Mouse (Mus musculus): ENCODE data around the gene Fam43a. TPM values are rescaled to one million over a fixed set of nuclear protein-coding genes. Genes with fewer than 3 reads are reported as not detected.
A peak's percentile ranks its signal among the peaks of the same experiment; 100 is the strongest.

Gene Fam43a
- 5.1 and 10.1 TPM in 2 replicates for polyA plus RNA-seq (2012; ENCODE audit: insufficient read depth, insufficient read length, missing spikeins)

DNA sequence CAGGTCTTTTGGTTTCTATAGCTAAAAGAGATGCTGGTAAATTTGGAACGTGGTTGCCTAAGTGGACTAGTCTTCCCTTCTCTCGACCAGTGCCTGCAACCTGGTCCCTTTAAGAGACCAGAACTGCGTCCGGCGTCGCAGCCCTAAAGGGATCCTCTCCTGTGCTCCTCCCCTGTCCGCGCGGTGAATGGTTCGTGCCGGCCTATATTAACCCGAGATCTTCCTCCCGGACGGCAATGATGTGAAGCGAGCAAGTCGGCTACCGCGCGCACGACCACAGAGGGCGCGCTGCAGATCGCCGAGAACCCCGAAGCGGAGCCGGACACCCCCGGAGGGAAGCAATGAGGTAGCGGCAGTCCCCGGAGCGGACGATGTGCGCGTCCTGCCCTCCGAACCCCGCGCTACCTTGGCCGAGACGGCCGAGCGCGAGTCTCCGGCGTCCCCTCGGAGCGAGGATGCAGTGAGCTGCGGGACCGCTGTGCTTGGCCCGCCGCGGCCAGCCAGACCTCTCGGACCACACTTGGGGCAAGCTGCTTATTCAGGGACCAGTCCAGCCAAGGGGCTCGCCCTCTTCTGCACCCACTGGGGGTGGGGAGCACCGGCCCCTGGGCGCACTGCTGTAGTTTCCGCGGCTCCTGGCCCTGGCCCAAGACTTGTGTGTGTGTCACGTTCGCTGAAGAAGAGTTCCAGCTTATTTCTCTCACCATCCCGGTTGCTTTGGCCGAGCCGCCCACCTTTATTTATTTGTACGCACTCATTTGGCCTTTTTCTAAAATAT, at the start of gene Fam43a:
Fam43a (plus strand) TSS at position 233 of the 778 bp plus-strand sequence.
- peak within 1 kb of the TSS; percentile 74 for H3K4me3 ChIP-seq (ENCODE audit: insufficient read depth, low read depth, low read length)
- H3K4me1 ChIP-seq (ENCODE audit: control insufficient read depth, insufficient read depth, insufficient read length, low read length), result peaks cover 7% of the 10 kb centered on the region; the same call in 1 of the 2 replicates
- H3K27ac ChIP-seq (replicated peaks; ENCODE audit: low read depth, low read length), result peak within 1 kb of the TSS; percentile 82

DNA sequence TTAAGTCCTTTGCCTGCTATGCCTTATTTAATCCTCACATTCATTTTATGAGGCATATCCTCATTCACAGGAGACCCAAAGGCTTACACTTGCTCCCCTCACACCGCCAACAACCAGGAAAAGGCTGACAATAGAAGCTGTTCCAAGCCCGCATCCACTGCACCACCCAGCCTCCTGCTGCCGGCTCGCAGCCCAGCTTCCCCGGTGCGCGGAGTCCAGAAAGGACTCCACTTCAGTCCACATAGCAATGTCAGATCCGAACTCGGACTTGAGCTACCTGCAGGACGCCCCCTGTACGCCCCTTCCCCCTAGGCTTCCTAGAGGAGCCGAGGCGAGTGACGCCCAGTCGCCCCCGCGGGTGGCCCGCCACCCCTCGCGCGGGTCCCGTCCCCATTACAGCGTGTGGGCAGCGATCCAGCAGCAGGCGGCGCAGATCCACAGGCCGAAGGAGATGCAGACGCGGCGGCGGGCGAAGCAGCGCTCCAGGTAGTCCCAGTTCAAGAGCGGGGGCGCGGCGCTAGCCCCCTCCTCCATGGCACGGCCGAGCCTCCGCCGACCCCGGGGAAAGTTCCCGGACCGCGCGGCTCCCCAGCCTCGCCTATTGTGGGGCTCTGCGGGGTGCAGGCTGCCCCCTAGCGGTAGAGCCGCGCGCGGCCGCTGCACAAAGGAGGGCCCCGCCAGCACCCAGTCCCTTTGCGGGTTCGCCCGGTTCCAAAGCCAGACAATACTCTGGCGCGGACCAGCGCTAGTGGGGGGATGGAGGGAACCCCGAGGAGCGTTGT, 49.4 kb upstream of the Fam43a start:
- Histone ChIP-seq H3K4me3 (ENCODE audit: insufficient read depth, low read depth, low read length) (peak overlapping the region; percentile 85), H3K27ac (replicated peaks; ENCODE audit: low read depth, low read length) (peak overlapping the region; percentile 64), H3K4me1 (ENCODE audit: control insufficient read depth, insufficient read depth, insufficient read length, low read length) (peaks cover 8% of the 10 kb centered on the region; the same call in 1 of the 2 replicates)

DNA sequence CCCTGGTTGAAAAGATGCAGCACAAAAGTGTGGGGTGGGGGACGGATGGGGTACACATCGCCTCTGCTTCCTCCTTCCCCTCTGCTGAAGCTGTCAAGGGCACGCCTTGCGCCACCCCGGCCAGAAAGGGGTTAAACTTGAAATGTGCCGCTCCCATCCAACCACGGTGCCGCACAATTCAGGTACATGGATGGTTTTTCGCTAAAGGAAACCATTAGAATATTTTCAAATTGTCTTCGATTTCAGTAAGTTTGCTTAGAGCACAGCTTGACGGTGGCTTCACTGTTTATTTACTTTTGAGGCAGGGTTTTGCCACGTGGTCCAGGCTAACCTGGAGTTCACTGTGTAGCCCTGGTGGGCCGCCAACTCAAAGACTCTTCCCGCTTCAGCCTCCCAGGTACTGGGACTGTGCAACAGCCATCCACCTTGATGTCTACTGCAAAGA, 48.8 kb upstream of the Fam43a start, which contains the start of gene Tmem44:
Tmem44 (minus strand) TSS at position 95 of the 445 bp plus-strand sequence.
- peak within 1 kb of the TSS; percentile 85 for H3K4me3 ChIP-seq (ENCODE audit: insufficient read depth, low read depth, low read length)
- H3K27ac ChIP-seq (replicated peaks; ENCODE audit: low read depth, low read length), result peak within 1 kb of the TSS; percentile 69

DNA sequence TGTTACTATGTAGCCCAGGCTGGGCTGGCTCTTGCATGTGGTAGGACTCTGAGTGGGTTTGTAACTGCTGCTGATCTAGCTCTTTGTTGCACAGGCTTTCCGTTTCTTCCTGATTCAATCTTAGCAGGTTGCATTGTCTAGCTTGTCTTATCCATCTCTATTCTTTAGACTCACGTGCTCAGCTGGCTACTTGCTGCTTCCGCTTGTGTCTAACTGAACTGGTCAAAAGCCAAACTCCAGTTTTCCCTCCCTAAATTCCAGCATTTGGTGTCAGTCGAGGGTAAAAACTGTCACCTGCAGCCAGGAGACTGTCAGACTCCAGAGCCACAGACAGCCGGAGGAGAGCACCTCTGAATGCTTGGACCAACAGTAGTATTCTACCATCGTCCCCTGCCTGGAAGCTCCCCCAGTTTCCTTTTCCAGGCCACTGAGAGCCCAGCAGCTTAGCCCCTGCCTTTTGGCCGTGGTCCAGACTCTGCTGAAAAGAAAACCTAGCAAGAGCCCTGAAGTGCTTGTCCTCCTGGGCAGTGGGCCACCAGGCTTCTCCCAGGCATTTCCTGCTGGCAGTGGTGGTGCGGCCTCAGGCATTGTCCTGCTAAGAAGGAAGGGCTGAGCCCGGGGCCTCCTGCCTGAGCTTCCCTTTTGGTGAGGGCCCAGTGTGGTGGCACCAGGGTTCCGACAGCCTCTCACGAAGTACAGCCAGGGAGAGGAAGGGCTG, 46.7 kb upstream of the Fam43a start:
- H3K4me1 ChIP-seq (ENCODE audit: control insufficient read depth, insufficient read depth, insufficient read length, low read length), result peaks cover 8% of the 10 kb centered on the region; the same call in 1 of the 2 replicates
- H3K27ac ChIP-seq (replicated peaks; ENCODE audit: low read depth, low read length), result peak overlapping the region; percentile 96
- H3K4me3 ChIP-seq (ENCODE audit: insufficient read depth, low read depth, low read length), result no peak overlapping the region

More for the DNA sequence above, 48.8 kb upstream of the Fam43a start, which contains the start of gene Tmem44:
- peaks cover 8% of the 10 kb centered on the region; the same call in 1 of the 2 replicates for H3K4me1 ChIP-seq (ENCODE audit: control insufficient read depth, insufficient read depth, insufficient read length, low read length)

DNA sequence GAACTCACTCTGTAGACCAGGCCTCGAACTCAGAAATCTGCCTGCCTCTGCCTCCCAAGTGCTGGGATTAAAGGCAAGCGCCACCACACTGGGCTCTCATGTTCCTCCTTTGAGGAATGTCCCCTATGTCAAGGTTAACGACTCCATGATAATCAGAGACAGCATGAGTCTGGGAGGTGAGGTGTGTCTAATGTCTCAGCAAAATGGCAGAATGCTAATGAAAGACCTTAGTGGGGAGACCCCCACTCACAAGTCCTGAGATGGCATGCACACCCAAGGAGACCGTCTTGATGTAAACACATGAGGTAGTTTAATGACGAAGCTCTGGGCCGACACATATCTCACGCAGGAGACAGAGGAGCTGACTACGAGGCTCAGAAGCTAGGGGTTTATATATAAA, 45.4 kb upstream of the Fam43a start:
- H3K4me3 ChIP-seq (ENCODE audit: insufficient read depth, low read depth, low read length), result no peak overlapping the region
- peaks cover 6% of the 10 kb centered on the region; the same call in 1 of the 2 replicates for H3K4me1 ChIP-seq (ENCODE audit: control insufficient read depth, insufficient read depth, insufficient read length, low read length)
- 0 out of 2 replicates have a peak overlapping the region, but pooled peaks have one; percentile 12 for H3K27ac ChIP-seq (replicated peaks; ENCODE audit: low read depth, low read length)

DNA sequence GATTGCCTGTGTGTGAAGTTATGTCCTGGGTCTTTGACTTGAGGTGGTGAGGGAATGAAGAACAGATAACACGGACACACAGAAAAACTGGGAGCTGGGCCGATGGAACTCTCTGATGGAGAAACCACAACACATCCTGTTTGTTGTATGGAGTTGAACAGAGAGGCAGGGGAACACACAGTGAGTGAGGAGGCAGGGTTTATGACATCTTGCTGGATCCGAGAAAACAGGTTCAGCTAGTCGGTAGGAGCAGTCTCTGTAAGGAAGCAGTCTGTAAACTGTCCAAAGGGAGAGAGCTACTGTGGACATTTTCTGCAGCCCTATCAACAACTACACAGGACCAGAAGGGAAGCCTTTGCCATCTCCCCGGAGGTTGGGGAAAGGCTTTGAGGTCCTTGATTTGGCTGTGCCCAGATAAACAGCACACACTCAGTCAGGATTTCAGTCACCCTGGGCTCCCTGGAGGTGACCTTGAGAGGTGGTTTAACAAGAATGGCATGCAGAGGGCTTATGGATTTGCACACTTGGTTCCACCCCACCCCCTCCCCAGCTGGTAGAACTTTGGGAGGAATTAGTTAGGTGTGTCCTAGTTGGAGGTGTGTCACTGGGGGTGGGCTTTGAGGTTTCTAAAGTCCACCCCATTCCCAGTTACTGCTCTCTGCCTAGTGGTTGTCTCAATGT, 40.1 kb upstream of the Fam43a start:
- Histone ChIP-seq H3K27ac (replicated peaks; ENCODE audit: low read depth, low read length) (no peak overlapping the region), H3K4me3 (ENCODE audit: insufficient read depth, low read depth, low read length) (no peak overlapping the region), H3K4me1 (ENCODE audit: control insufficient read depth, insufficient read depth, insufficient read length, low read length) (no peaks in the 10 kb centered on the region)

DNA sequence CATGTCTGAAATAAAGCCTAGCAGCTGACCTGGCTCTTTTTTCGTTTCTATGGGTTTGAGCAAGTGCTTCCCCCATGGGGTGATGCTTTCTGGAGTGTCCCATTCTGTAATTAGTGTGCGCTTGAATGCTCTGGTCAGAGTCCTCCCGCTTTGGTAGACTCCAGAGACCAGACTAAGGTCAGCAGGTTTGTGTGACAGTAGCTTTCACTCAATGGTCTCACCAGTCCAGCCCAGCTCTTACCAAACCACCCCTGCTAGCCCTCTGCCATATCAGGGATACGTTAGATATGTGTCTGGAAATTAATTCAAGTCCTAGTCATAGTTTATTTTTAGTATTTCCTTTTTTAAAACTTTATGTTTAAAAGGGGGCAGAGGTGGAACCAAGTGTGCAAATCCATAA, 38.9 kb upstream of the Fam43a start:
- Histone ChIP-seq H3K4me1 (ENCODE audit: control insufficient read depth, insufficient read depth, insufficient read length, low read length) (no peaks in the 10 kb centered on the region), H3K27ac (replicated peaks; ENCODE audit: low read depth, low read length) (no peak overlapping the region), H3K4me3 (ENCODE audit: insufficient read depth, low read depth, low read length) (no peak overlapping the region)

DNA sequence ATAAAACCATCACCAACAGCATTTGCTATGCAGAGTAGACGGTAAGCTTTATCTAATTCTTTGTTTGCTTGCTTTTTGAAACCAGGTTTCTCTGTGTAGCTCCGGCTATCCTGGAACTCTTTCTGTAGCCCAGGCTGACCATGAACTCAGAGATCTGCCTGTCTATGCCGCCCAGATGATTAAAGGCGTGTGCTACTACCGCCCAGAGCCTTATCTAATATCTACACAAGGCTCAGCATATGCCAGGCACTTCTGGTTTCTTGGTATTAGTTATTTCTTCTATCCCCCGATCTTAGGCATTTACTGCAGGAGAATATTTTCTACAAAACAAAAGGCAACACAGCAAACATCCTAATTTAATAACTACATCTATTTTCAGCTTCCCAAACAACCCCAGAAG, 33.9 kb upstream of the Fam43a start:
- H3K4me3 ChIP-seq (ENCODE audit: insufficient read depth, low read depth, low read length), result no peak overlapping the region
- H3K27ac ChIP-seq (replicated peaks; ENCODE audit: low read depth, low read length), result no peak overlapping the region
- no peaks in the 10 kb centered on the region for H3K4me1 ChIP-seq (ENCODE audit: control insufficient read depth, insufficient read depth, insufficient read length, low read length)

DNA sequence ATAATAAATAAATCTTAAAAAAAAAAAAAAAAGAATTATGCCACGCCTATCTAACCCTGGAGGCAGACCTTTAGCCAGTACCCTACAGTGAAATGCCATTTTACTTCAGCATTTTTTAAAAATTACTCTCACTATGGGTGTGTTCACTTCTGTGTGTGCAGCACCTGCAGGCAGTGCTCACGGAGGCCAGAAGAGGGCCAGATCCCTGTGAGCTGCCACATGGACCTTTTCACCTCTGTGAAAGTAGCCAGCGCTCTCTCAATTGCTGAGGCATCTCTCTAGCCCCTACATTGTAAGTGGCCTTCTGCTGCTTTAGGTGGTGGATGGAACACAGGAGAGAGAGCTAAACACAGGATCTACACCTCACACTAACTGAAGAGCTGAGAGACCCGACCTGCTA, 29.4 kb upstream of the Fam43a start:
- Histone ChIP-seq H3K4me3 (ENCODE audit: insufficient read depth, low read depth, low read length) (no peak overlapping the region), H3K27ac (replicated peaks; ENCODE audit: low read depth, low read length) (no peak overlapping the region), H3K4me1 (ENCODE audit: control insufficient read depth, insufficient read depth, insufficient read length, low read length) (no peaks in the 10 kb centered on the region)

DNA sequence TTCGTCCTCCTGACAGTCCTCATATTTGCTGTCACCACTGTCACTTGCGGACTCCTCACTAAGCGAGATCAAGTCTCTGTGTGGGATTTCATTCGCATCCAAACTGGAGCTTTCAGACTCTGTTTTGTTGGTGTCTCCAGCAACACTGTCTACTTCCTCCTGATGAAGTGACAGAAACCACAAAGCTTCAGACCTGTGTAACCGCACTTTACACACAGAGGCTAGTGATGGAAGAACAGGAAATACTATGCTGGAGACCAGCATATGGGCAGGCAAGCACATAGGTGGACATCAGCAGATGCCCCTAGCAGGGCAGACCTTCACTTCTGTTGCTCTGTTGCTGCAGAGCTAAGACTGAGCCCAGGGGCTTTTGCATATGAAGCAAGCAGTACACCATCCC, 28.1 kb upstream of the Fam43a start:
- Histone ChIP-seq H3K27ac (replicated peaks; ENCODE audit: low read depth, low read length) (no peak overlapping the region), H3K4me3 (ENCODE audit: insufficient read depth, low read depth, low read length) (no peak overlapping the region), H3K4me1 (ENCODE audit: control insufficient read depth, insufficient read depth, insufficient read length, low read length) (no peaks in the 10 kb centered on the region)

DNA sequence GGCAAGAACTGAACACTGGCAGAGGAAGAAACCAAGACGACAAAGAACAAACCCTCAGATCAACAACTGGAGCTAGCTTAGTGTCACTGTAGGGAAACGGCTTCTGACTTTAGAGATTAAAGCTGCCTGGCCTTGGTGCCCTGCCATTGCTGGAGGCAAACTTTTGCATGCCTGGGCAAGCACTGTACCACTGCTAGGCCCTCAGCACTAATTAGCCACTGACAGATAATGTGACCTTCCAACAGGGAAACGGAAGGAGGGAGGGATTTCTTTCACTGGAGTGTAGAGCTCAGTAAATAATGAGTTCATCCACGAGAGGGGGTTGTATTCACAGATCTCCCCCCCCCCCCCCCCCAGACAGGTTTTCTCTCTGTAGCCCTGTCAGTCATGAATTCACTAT, 27.3 kb upstream of the Fam43a start:
- no peak overlapping the region for H3K27ac ChIP-seq (replicated peaks; ENCODE audit: low read depth, low read length)
- H3K4me1 ChIP-seq (ENCODE audit: control insufficient read depth, insufficient read depth, insufficient read length, low read length), result no peaks in the 10 kb centered on the region
- H3K4me3 ChIP-seq (ENCODE audit: insufficient read depth, low read depth, low read length), result no peak overlapping the region

DNA sequence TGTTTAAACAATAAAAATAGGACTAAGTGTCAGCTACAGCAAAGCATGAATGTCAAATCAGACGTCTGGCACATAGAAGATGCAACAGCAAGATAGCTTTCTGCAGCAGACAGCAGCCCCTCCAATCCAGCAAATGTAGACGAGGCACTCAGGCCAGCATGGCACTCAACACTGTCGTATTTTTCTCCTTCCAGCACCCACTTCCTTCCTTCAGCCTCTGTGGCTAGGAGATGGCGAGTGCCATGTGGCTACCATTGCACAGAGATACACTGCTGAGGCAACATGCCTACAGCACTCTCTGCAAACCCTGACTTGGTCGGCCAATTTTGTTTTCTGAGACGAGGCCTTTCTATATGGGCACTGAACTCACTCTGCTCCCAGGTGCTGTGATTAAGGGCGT, 23.7 kb upstream of the Fam43a start:
- Histone ChIP-seq H3K4me3 (ENCODE audit: insufficient read depth, low read depth, low read length) (no peak overlapping the region), H3K27ac (replicated peaks; ENCODE audit: low read depth, low read length) (no peak overlapping the region), H3K4me1 (ENCODE audit: control insufficient read depth, insufficient read depth, insufficient read length, low read length) (no peaks in the 10 kb centered on the region)

DNA sequence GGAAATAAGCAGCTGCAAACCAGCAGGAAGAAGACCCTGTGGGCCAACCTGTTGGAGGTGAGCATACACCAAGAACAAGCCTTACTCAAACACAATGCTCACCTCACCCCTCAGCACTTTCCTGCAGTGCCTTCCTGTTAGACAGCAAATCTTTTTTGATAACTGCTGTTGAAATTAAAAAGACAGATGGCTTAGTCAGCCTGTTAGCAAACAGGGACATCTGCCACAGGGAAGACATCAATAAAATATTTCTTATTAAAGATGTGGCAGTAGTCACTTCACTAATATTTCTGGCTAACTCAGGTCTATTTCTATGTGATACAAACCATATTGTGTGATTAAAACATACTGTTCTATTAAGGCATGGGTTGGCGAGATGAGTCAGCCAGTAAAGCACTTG, 23.1 kb upstream of the Fam43a start:
- H3K4me3 ChIP-seq (ENCODE audit: insufficient read depth, low read depth, low read length), result no peak overlapping the region
- H3K4me1 ChIP-seq (ENCODE audit: control insufficient read depth, insufficient read depth, insufficient read length, low read length), result no peaks in the 10 kb centered on the region
- H3K27ac ChIP-seq (replicated peaks; ENCODE audit: low read depth, low read length), result no peak overlapping the region

DNA sequence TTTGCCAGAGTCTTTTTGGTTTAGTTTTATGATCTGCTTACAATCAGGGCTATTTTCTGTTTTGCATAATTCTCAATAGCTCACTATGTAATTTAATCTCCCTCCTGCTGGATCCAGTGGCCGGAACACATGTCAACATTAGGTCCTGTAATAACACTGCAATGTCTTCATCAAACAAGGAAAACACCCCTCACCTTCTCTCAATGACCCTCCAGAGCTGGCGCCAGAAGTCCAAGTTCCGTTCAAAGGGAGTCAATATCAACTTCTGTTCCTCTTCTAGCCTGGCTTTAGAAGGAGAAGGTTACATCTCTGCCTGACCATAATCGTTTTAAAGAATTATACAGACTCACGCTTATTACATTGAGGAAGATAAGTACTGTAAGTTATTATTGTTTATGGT, 18.8 kb upstream of the Fam43a start:
- Histone ChIP-seq H3K27ac (replicated peaks; ENCODE audit: low read depth, low read length) (no peak overlapping the region), H3K4me3 (ENCODE audit: insufficient read depth, low read depth, low read length) (no peak overlapping the region), H3K4me1 (ENCODE audit: control insufficient read depth, insufficient read depth, insufficient read length, low read length) (no peaks in the 10 kb centered on the region)
